ENCODE assay signal across 7 mouse cellular contexts in genomic region chr19:36090781-36091180, GRCm38 (mm10). TPM values are rescaled to one million over a fixed set of nuclear protein-coding genes. Genes with fewer than 3 reads are reported as not detected.
A peak's percentile ranks its signal among the peaks of the same experiment; 100 is the strongest.
DNase-seq lines count a peak whose midpoint lies in the region; ATAC-seq and TF ChIP-seq lines count a peak whose summit lies in the region.

No protein-coding gene starts in this region.

- no peak overlapping the region for H3K27ac ChIP-seq in layer of hippocampus, adult 2 months
- no peak overlapping the region for H3K27ac ChIP-seq in liver, embryonic 13.5 days

- DNase-seq in layer of hippocampus, adult 2 months (ENCODE audit: low spot score in 2 of 2), result peak in 1 of 2 experiments; percentile 18
- DNase-seq in layer of hippocampus, postnatal 25 days (ENCODE audit: extremely low spot score in 1 of 2, low spot score in 1 of 2), result no peak
- peak; percentile 47 for DNase-seq in ES-CJ7 (ENCODE audit: low read depth, low spot score)
- peak; percentile 1 for DNase-seq in T-cell, adult 2 months (ENCODE audit: low spot score)
- no peak for DNase-seq in liver, embryonic 13.5 days
- DNase-seq in gastrocnemius, postnatal 14 days, result no peak
- no peak for DNase-seq in thymus, postnatal 36 days

- no peaks in the 10 kb centered on the region for H3K27me3 ChIP-seq in liver, embryonic 13.5 days

- ATAC-seq in liver, embryonic 13.5 days (ENCODE audit: low read depth), result peak; percentile 61

- no peak overlapping the region for H3K4me3 ChIP-seq in layer of hippocampus, adult 2 months
- no peak overlapping the region for H3K4me3 ChIP-seq in liver, embryonic 13.5 days (replicated peaks)

- WGBS in liver, embryonic 13.5 days (ENCODE audit: insufficient replicate concordance), result 19% methylated on average over 5 of the region's 5 CpGs

- peaks cover 57% of the 10 kb centered on the region for H3K36me3 ChIP-seq in liver, embryonic 13.5 days

- intact Hi-C loops in gastrocnemius, postnatal 14 days (cut with DNase I; ENCODE audit: low total_unique reads), result no loop called here

- no peaks in the 10 kb centered on the region for H3K9me3 ChIP-seq in liver, embryonic 13.5 days (replicated peaks)

- no peaks in the 10 kb centered on the region for H3K4me1 ChIP-seq in liver, embryonic 13.5 days (replicated peaks)

- H3K4me2 ChIP-seq in liver, embryonic 13.5 days, result no peak overlapping the region

- TF ChIP-seq CTCF in layer of hippocampus, adult 2 months (conservative IDR thresholded peaks at IDR 0.05), result peak; percentile 82

- H3K9ac ChIP-seq in liver, embryonic 13.5 days, result no peak overlapping the region

RNA-seq across cellular contexts. Expression of gene Rpp30, which starts 7.3 kb away (rescaled TPM):
- 10 to 100 TPM; 17.0 to 17.4 TPM for total RNA-seq in layer of hippocampus, adult 2 months (2021)
- 10 to 100 TPM; 16.8 to 21.5 TPM for total RNA-seq in layer of hippocampus, postnatal 25 days (2021)
- polyA plus RNA-seq in liver, embryonic 13.5 days (2015; fragmentation: Nextera tagmentation; extraction: Ambion mirVana), result 63.4 and 71.9 TPM in 2 replicates
- total RNA-seq in gastrocnemius, postnatal 14 days (2021), result 10 to 100 TPM; 12.6 to 12.7 TPM

RNA-seq across cellular contexts. Expression of gene Ankrd1, which starts 29.1 kb away (rescaled TPM):
- total RNA-seq in layer of hippocampus, adult 2 months (2021), result not detected
- total RNA-seq in layer of hippocampus, postnatal 25 days (2021), result not detected
- polyA plus RNA-seq in liver, embryonic 13.5 days (2015; fragmentation: Nextera tagmentation; extraction: Ambion mirVana), result 0.37 and 0.95 TPM in 2 replicates
- 1 to 10 TPM; 6.6 to 9.9 TPM for total RNA-seq in gastrocnemius, postnatal 14 days (2021)

RNA-seq across cellular contexts. Expression of gene Htr7, which starts 33.5 kb away (rescaled TPM):
- 1 to 10 TPM; 8.5 to 9.0 TPM for total RNA-seq in layer of hippocampus, adult 2 months (2021)
- total RNA-seq in layer of hippocampus, postnatal 25 days (2021), result 1 to 10 TPM; 8.1 to 9.1 TPM
- polyA plus RNA-seq in liver, embryonic 13.5 days (2015; fragmentation: Nextera tagmentation; extraction: Ambion mirVana), result not detected in 2 replicates
- 1 to 10 TPM; 1.4 to 2.0 TPM for total RNA-seq in gastrocnemius, postnatal 14 days (2021)

Comparison
In these comparisons a context has a peak if more than half of its experiments do, and no peak if none do; other contexts are left out.
1. DNase-seq: peak in ES-CJ7 (single experiment) and T-cell, adult 2 months (single experiment); none in layer of hippocampus, postnatal 25 days (0 of 2), liver, embryonic 13.5 days (single experiment), gastrocnemius, postnatal 14 days (single experiment) and thymus, postnatal 36 days (0 of 2).
2. RNA of gene Ankrd1, which starts 29.1 kb away (total RNA-seq): 6.6 to 9.9 TPM in gastrocnemius, postnatal 14 days; not detected in layer of hippocampus, postnatal 25 days and not detected in layer of hippocampus, adult 2 months; every median in the first group is over 4 times any median in the second.